Mouse (Mus musculus): ENCODE data around the gene Lss. TPM values are rescaled to one million over a fixed set of nuclear protein-coding genes. Genes with fewer than 3 reads are reported as not detected.
A peak's percentile ranks its signal among the peaks of the same experiment; 100 is the strongest.

The Lss gene
- polyA plus RNA-seq, 1 experiment = 11.1 TPM

DNA sequence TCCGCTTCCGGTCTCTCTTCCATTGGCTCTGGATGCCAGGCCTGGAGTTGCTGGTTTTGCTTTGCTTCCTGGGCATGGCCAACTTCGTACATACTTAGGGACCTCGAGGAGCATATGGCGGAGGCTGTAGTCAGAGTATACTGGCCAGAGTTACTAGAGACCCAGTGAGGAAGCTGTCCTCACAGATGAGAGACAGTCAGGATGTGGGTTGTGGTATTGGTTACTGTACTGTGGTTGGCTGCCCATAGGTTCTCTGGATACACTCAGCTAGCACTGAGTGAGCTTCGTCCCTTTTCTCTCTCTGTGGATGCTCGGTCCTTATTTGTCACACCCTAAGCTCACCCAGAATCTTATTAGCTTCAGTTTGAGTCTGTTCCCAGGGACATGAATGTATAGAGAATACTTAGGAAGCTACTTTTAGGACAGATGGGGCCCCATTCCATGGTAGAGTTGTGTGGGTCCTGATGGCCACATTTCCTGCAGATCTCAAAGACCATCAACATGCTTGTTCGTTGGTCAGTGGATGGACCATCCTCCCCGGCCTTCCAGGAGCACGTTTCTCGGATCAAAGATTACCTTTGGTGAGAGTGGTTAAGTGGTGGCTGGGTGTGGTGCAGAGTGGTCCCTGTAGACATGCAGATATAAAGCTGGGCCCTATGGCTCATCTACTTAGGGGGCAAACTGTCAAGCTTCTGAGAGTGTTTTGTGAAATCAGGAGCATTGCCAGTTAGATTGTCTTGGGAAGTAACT, 10.1 kb downstream of the Lss start:
- no peaks in the 10 kb centered on the region for H3K4me1 ChIP-seq (ENCODE audit: control insufficient read depth, insufficient read depth, low read length)

DNA sequence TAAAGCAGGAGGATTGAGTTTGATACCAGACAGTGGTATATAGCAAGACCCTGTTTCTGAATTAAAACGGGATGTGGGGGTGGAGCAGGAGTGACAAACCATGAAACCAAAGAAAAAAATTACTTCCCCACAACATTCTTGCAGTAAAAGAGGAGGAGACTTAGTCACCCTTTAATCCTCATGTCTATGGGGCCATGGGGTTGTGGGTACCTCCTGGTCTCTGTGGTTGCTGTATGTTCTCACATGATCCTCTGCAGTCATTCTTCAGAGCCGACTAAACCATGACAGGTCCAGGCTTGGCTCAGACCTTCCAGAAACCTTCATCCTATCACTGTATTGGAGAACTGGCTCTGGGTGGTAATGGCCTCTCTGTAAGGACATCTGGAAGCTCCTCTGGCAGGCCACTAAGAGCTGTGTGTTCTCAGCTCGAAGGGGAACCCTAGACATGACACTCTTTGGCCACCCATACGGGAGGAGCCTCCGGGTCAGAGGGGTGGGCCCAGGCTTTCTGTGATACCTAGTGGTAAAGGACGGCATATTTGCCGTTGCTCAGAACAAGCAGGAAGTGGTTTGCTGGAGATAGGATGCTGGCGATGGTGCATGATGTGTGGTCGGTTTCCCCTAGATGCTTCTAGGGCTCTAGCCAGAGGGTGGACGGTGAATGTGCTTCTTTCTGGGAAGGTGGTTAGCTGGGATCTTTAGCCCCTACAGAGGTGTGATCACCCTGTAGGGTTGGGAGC, 11.4 kb downstream of the Lss start:
- no peaks in the 10 kb centered on the region for H3K4me1 ChIP-seq (ENCODE audit: control insufficient read depth, insufficient read depth, low read length)
- no peak overlapping the region for H3K27ac ChIP-seq (ENCODE audit: control insufficient read depth, insufficient read depth, low read depth, low read length)
- TF ChIP-seq CTCF (IDR thresholded peaks at IDR 0.05; ENCODE audit: control insufficient read depth, insufficient read depth, insufficient replicate concordance, low read depth, low read length) (no peak), POLR2A (IDR thresholded peaks at IDR 0.05; ENCODE audit: control insufficient read depth, low read depth, low read length) (no peak)
- no peaks in the 10 kb centered on the region for H3K27me3 ChIP-seq (ENCODE audit: control insufficient read depth, insufficient read depth, low read length)
- no peak overlapping the region for H3K4me3 ChIP-seq (ENCODE audit: control insufficient read depth, low read depth, low read length)
- peaks cover 2% of the 10 kb centered on the region; the same call in 1 of the 2 replicates for H3K36me3 ChIP-seq (ENCODE audit: control insufficient read depth, insufficient read depth, low read length)

More for the DNA sequence above, 10.1 kb downstream of the Lss start:
- Histone ChIP-seq H3K36me3 (ENCODE audit: control insufficient read depth, insufficient read depth, low read length) (peaks cover 3% of the 10 kb centered on the region; the same call in 1 of the 2 replicates), H3K27ac (ENCODE audit: control insufficient read depth, insufficient read depth, low read depth, low read length) (no peak overlapping the region), H3K4me3 (ENCODE audit: control insufficient read depth, low read depth, low read length) (no peak overlapping the region), H3K27me3 (ENCODE audit: control insufficient read depth, insufficient read depth, low read length) (no peaks in the 10 kb centered on the region)
- TF ChIP-seq POLR2A (IDR thresholded peaks at IDR 0.05; ENCODE audit: control insufficient read depth, low read depth, low read length) (no peak), CTCF (IDR thresholded peaks at IDR 0.05; ENCODE audit: control insufficient read depth, insufficient read depth, insufficient replicate concordance, low read depth, low read length) (no peak)

DNA sequence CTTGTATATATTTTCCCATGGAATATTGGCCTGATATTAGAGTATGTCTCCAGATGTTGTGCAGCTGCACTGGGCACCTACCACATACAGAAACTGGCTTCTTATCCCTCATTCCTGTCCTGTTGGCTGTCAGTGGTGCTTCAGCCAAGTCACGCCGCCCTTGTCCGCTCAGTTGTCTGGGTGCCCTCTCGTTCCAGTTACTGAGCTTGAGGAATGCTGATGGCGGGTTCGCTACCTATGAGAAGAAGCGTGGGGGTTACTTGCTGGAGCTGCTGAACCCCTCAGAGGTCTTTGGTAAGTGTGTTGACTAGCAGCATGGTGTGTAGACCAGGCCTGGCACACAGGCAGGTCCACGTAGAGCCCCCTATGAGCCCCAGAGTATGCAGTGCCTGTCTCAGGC, 15.2 kb downstream of the Lss start:
- peaks cover 2% of the 10 kb centered on the region for H3K36me3 ChIP-seq (ENCODE audit: control insufficient read depth, insufficient read depth, low read length)
- H3K4me1 ChIP-seq (ENCODE audit: control insufficient read depth, insufficient read depth, low read length) = no peaks in the 10 kb centered on the region
- H3K27ac ChIP-seq (ENCODE audit: control insufficient read depth, insufficient read depth, low read depth, low read length) = no peak overlapping the region
- TF ChIP-seq CTCF (IDR thresholded peaks at IDR 0.05; ENCODE audit: control insufficient read depth, insufficient read depth, insufficient replicate concordance, low read depth, low read length) (no peak), POLR2A (IDR thresholded peaks at IDR 0.05; ENCODE audit: control insufficient read depth, low read depth, low read length) (no peak)
- H3K27me3 ChIP-seq (ENCODE audit: control insufficient read depth, insufficient read depth, low read length) = no peaks in the 10 kb centered on the region
- no peak overlapping the region for H3K4me3 ChIP-seq (ENCODE audit: control insufficient read depth, low read depth, low read length)

DNA sequence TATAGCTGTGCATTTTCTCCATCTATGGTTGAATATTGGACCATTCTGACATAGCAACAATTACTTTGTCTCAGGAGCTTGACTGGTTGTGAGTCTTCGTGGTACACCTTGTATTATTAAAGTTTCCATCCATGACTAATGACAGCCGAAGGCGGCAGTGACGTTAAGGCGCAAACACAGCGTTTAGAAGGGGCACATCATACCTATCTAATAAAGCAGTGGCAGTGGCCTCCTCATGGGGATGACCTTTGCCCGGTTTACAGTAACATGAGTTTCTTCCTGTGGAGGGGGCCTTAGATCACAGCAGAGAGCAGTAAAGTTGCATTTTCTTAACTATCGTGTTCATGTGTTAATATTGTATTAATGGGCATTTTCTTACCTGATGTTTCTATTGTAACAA, 16.8 kb downstream of the Lss start:
- Histone ChIP-seq H3K27ac (ENCODE audit: control insufficient read depth, insufficient read depth, low read depth, low read length) (no peak overlapping the region), H3K27me3 (ENCODE audit: control insufficient read depth, insufficient read depth, low read length) (no peaks in the 10 kb centered on the region), H3K4me1 (ENCODE audit: control insufficient read depth, insufficient read depth, low read length) (no peaks in the 10 kb centered on the region), H3K4me3 (ENCODE audit: control insufficient read depth, low read depth, low read length) (no peak overlapping the region), H3K36me3 (ENCODE audit: control insufficient read depth, insufficient read depth, low read length) (peaks cover 2% of the 10 kb centered on the region)
- TF ChIP-seq POLR2A (IDR thresholded peaks at IDR 0.05; ENCODE audit: control insufficient read depth, low read depth, low read length) = no peak
- no peak for TF ChIP-seq CTCF (IDR thresholded peaks at IDR 0.05; ENCODE audit: control insufficient read depth, insufficient read depth, insufficient replicate concordance, low read depth, low read length)

DNA sequence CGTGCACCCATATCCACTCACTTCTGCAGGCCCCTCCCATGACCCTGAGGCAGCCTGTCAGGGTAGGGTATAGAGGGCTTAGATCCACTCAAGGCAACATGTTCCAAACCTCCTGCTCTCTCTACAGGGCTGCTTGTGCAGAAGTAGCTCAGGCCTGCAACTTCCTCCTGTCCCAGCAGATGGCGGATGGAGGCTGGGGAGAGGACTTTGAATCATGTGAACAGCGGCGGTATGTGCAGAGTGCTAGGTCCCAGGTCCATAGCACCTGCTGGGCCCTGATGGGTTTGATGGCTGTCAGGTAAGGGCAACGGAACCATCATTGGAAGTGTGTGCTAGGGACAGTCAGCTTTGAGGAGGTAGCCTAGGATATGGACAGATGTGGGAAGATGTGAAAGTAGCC, 19.1 kb downstream of the Lss start:
- H3K27ac ChIP-seq (ENCODE audit: control insufficient read depth, insufficient read depth, low read depth, low read length) = no peak overlapping the region
- H3K4me1 ChIP-seq (ENCODE audit: control insufficient read depth, insufficient read depth, low read length) = no peaks in the 10 kb centered on the region
- no peak for TF ChIP-seq POLR2A (IDR thresholded peaks at IDR 0.05; ENCODE audit: control insufficient read depth, low read depth, low read length)
- peak; percentile 23; the same call in 1 of the 2 replicates for TF ChIP-seq CTCF (IDR thresholded peaks at IDR 0.05; ENCODE audit: control insufficient read depth, insufficient read depth, insufficient replicate concordance, low read depth, low read length)
- no peaks in the 10 kb centered on the region for H3K27me3 ChIP-seq (ENCODE audit: control insufficient read depth, insufficient read depth, low read length)
- no peak overlapping the region for H3K4me3 ChIP-seq (ENCODE audit: control insufficient read depth, low read depth, low read length)
- H3K36me3 ChIP-seq (ENCODE audit: control insufficient read depth, insufficient read depth, low read length) = no peaks in the 10 kb centered on the region; the same call in none of the 2 replicates

DNA sequence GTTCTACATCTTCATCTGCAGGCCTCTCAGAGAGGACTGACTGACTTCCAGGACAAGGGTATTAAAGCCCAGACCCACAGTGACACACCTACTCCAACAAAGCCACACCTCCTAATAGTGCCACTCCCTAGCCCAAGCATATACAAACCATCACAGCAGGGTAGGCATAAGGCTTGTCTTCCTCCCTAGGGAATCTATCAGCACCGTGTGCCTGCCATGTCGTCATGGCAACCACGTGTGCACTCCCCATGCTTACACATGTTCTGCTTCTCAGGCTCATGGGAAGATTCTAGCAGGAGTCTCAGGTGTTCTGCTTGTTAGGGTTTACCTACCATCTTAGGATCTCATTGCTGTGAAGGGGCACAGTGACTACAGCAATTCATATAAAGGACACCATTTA, 20.2 kb downstream of the Lss start:
- H3K27me3 ChIP-seq (ENCODE audit: control insufficient read depth, insufficient read depth, low read length) = no peaks in the 10 kb centered on the region
- H3K4me1 ChIP-seq (ENCODE audit: control insufficient read depth, insufficient read depth, low read length) = no peaks in the 10 kb centered on the region
- TF ChIP-seq CTCF (IDR thresholded peaks at IDR 0.05; ENCODE audit: control insufficient read depth, insufficient read depth, insufficient replicate concordance, low read depth, low read length) = no peak
- TF ChIP-seq POLR2A (IDR thresholded peaks at IDR 0.05; ENCODE audit: control insufficient read depth, low read depth, low read length) = no peak
- no peaks in the 10 kb centered on the region; the same call in none of the 2 replicates for H3K36me3 ChIP-seq (ENCODE audit: control insufficient read depth, insufficient read depth, low read length)
- no peak overlapping the region for H3K27ac ChIP-seq (ENCODE audit: control insufficient read depth, insufficient read depth, low read depth, low read length)
- no peak overlapping the region for H3K4me3 ChIP-seq (ENCODE audit: control insufficient read depth, low read depth, low read length)

DNA sequence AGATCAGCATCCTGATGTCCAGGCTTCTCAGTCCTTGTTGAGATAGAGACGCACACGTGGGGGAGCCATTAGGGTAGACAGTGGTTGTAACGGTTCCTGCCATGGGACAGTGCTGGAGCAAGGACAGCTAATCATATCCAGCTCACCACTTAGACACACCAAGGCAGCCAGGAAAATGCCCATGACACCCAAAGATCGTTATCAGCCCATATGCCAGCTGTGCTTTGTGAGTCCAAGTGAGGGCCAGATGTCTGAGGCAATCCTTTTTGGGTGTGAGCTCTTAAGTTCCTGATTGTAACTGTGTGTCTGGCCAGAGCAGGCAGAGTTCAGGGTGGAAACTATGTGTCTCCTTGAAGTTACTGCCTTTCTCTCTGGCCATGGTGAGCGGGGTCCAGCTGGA, 22.7 kb downstream of the Lss start:
- TF ChIP-seq CTCF (IDR thresholded peaks at IDR 0.05; ENCODE audit: control insufficient read depth, insufficient read depth, insufficient replicate concordance, low read depth, low read length) (no peak), POLR2A (IDR thresholded peaks at IDR 0.05; ENCODE audit: control insufficient read depth, low read depth, low read length) (no peak)
- Histone ChIP-seq H3K27me3 (ENCODE audit: control insufficient read depth, insufficient read depth, low read length) (no peaks in the 10 kb centered on the region), H3K36me3 (ENCODE audit: control insufficient read depth, insufficient read depth, low read length) (no peaks in the 10 kb centered on the region; the same call in none of the 2 replicates), H3K4me1 (ENCODE audit: control insufficient read depth, insufficient read depth, low read length) (no peaks in the 10 kb centered on the region), H3K27ac (ENCODE audit: control insufficient read depth, insufficient read depth, low read depth, low read length) (no peak overlapping the region), H3K4me3 (ENCODE audit: control insufficient read depth, low read depth, low read length) (no peak overlapping the region)
